Mouse (Mus musculus): ENCODE results near the gene Iqgap2. TPM values are rescaled to one million over a fixed set of nuclear protein-coding genes. Genes with fewer than 3 reads are reported as not detected.
A peak's percentile ranks its signal among the peaks of the same experiment; 100 is the strongest.

Gene Iqgap2
- total RNA-seq, 2 experiments from 2014 or later: 12.2 to 21.9 TPM

- no peak for DNase-seq (ENCODE audit: low spot score in 2 of 2)
- intact Hi-C loops (cut with DNase I): no loop called here
These were observed 3.1 kb downstream of the Iqgap2 start for GRCm38 (mm10) chr13:95888621-95889020.

- intact Hi-C loops (cut with DNase I): no loop called here
- DNase-seq (ENCODE audit: low spot score in 2 of 2): no peak
These were observed 3.6 kb downstream of the Iqgap2 start for GRCm38 (mm10) chr13:95888170-95888569.

DNA sequence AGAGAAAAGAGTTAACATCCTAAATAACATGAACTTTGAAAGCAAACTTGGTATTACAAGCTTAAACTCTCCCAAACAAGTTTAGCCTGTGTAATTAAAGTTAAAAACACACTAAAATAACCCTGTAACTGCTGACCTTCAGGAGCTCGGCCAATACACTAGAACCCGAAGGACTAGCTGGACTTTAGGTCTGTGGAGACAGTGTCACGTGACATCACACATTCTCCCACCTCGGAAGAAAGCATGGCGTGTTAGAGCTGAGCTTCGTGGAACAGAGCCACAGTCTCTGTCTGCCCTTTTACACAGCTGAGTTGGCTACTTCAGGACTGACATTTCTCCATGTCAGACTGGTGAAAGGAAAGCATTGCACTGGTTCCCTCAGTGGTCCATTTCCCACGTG is 4.3 kb downstream of the Iqgap2 start:
- DNase-seq (ENCODE audit: low spot score in 2 of 2): no peak
- intact Hi-C loops (cut with DNase I): no loop called here

DNA sequence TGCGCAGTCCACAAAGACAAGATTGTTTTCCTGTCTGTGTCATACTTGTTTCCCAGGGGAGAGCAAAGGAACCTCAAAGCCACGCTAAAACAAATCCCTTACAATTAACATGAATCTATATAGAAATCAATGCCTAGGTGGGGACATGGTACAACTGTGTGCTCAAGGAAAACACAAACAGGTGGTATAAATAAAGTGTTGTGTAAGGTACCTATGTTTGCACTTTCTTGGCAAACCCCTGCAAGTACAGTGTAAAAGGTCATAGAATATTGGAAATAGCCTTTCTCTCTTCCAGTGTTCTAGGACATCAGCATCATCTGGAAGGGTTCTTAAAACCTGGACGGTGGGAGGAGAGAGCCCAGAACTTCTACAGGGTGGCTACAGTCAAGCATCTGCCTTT is 7.3 kb downstream of the Iqgap2 start:
- DNase-seq (ENCODE audit: low spot score in 2 of 2): no peak
- intact Hi-C loops (cut with DNase I): no loop called here

DNA sequence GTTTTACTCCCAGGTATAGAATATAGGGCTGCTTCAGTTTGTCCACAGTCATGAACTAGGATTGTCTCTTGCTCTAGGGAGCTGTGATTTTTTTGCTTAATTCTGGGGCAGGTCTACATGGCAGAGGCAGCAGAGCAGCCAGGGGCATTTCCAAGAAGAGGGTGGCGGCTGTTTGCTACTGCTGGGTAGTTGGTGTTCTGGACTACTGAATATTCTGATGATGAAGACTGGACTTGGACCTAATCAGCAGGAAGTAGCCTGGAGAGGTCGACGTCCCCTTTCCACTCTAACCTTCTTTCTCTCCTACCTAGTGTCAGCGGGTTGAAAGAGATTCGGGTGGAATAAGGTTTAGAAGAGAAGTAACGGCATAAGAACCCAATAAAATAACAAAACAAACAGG is 9.7 kb downstream of the Iqgap2 start:
- intact Hi-C loops (cut with DNase I): no loop called here
- DNase-seq (ENCODE audit: low spot score in 2 of 2): no peak

DNA sequence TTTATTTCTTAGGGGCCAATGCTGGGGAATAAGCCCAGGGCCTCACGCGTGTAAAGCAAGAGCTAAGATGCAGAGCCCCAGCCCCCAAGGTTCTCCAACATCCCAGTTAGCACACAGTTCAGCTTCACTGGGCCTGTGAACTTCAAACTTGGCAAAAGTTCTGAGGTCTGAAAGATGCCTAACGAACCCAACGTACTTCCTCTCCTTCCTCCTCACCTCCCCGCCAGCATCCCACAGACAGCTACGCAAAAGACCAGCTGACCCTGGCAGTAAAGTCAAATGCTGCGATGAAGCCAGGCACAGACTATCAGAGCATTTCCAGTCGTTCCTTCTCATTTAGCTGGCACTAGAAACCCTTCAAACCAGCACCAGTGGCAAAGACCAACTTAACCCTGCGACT is 10.3 kb downstream of the Iqgap2 start:
- DNase-seq (ENCODE audit: low spot score in 2 of 2): no peak
- intact Hi-C loops (cut with DNase I): no loop called here

GRCm38 (mm10) chr13:95880633-95881032 is 11.1 kb downstream of the Iqgap2 start:
- no peak for DNase-seq (ENCODE audit: low spot score in 2 of 2)
- intact Hi-C loops (cut with DNase I): no loop called here

DNA sequence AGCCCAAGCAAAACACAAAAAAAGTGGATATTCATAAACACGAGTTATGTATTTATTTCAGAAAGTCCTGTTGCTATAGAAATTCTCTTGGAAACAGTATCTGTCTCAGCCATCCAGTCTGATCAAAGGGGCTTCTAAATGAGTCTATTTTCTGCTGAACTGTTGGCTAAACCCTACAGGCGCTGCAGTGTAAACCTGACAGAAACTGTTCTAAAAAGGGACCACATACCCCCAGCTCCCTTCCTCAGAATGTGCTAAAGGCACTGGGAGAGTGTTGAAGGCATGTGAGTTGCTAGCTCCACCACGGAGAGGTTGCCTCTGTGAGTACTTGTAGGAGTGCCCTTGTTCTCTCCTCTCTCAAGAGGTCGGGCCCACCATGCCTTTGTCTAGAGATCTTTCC is 19.7 kb downstream of the Iqgap2 start:
- intact Hi-C loops (cut with DNase I): no loop called here
- DNase-seq (ENCODE audit: low spot score in 2 of 2): no peak

GRCm38 (mm10) chr13:95870626-95871025 is 21.1 kb downstream of the Iqgap2 start:
- intact Hi-C loops (cut with DNase I): no loop called here

DNA sequence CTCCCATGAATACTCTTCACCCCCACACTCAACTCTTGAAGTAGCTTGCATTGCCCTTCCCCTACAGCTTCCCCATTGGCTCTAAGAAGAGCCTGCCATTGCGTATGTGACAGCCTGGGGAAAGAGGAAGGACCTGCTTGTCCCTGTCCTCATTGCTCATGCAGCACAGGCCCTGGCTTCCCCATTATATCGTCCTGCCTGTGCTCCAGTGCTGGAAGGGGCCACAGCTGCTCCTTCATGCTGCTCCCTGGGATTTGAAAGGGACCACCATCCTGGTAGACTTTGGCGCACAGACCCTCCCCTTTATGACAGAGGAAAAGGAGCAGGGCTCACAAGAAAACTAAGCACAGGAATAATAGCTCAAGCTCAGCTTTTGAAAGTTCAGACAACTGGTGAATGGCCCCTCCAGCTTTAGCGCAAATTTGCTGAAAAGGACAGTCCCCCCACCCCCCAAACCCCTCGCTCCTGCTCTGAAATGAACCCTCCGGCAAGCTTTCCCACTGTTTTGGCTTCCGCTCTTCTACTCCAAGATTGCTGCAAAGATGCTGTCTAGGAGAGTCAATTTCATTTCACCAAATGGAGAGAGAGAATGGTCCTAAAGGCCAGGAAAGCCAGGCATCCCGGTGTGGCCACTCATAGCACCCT is 22.7 kb downstream of the Iqgap2 start:
- intact Hi-C loops (cut with DNase I): no loop called here
- no peak for DNase-seq (ENCODE audit: low spot score in 2 of 2)

More at GRCm38 (mm10) chr13:95870626-95871025, 21.1 kb downstream of the Iqgap2 start:
- DNase-seq (ENCODE audit: low spot score in 2 of 2): no peak

- DNase-seq (ENCODE audit: low spot score in 2 of 2): no peak
- intact Hi-C loops (cut with DNase I): no loop called here
These were observed 29.5 kb downstream of the Iqgap2 start for GRCm38 (mm10) chr13:95862201-95862600.

GRCm38 (mm10) chr13:95859271-95859670 is 32.5 kb downstream of the Iqgap2 start:
- DNase-seq (ENCODE audit: low spot score in 2 of 2): no peak
- intact Hi-C loops (cut with DNase I): no loop called here

GRCm38 (mm10) chr13:95858866-95859265 is 32.9 kb downstream of the Iqgap2 start:
- intact Hi-C loops (cut with DNase I): no loop called here
- DNase-seq (ENCODE audit: low spot score in 2 of 2): no peak

- no peak for DNase-seq (ENCODE audit: low spot score in 2 of 2)
- intact Hi-C loops (cut with DNase I): no loop called here
These were observed 36.2 kb downstream of the Iqgap2 start for GRCm38 (mm10) chr13:95855537-95855936.

DNA sequence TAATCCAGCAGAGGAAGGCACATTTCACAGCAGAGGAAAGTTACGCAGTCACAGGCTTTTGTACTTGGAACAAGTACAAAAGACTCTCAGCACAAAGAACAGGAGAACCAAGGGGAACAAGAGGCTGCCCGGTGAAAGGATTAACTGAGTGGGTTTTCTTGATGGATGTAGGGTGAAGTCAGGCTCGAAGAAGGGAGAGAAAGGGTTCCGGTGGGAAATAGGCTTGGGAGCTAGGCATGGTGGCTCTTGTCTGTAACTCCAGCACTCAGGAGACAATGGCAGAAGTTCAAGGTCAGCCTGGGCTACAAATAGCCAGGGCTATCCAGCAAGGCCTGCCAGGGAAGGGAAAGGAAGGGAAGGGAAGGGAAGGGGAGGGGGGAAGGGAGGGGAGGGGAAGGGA is 40.1 kb downstream of the Iqgap2 start:
- intact Hi-C loops (cut with DNase I): no loop called here
- DNase-seq (ENCODE audit: low spot score in 2 of 2): no peak

GRCm38 (mm10) chr13:95850451-95850850 is 41.3 kb downstream of the Iqgap2 start:
- no peak for DNase-seq (ENCODE audit: low spot score in 2 of 2)
- intact Hi-C loops (cut with DNase I): no loop called here

DNA sequence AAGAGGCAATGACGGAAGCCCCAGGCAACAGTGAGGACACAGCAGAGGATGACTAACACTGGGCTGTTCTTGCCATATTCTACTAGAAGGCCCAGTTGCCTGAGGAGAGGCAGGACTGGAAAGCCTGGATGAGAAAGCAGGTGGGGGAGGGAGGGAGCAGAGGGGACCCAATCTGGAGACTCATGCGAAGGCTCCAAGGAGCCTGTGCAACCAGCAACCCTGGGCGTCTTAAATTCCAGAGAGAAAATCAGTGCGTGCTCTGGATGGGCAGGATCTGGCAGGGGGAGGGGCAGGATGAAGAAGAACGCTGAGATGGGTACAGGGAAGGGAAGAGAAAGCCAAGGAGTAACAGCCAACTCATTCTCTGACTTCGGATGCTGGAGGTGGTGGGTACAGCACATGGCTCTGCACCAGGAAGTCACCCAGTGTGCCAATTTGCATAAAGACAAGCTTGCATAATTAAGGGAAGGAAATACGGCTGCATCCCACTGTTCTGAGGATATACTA is 42.2 kb downstream of the Iqgap2 start:
- intact Hi-C loops (cut with DNase I): no loop called here
- DNase-seq (ENCODE audit: low spot score in 2 of 2): peak; percentile 58 to 69

- no peak for DNase-seq (ENCODE audit: low spot score in 2 of 2)
- intact Hi-C loops (cut with DNase I): no loop called here
These were observed 45.4 kb downstream of the Iqgap2 start for GRCm38 (mm10) chr13:95846364-95846763.

- no peak for DNase-seq (ENCODE audit: low spot score in 2 of 2)
- intact Hi-C loops (cut with DNase I): no loop called here
These were observed 46.8 kb downstream of the Iqgap2 start for GRCm38 (mm10) chr13:95844950-95845349.

GRCm38 (mm10) chr13:95843411-95844026 is 48.2 kb downstream of the Iqgap2 start:
- intact Hi-C loops (cut with DNase I): no loop called here
- DNase-seq (ENCODE audit: low spot score in 2 of 2): no peak

GRCm38 (mm10) chr13:95842803-95843202 is 48.9 kb downstream of the Iqgap2 start:
- intact Hi-C loops (cut with DNase I): no loop called here
- DNase-seq (ENCODE audit: low spot score in 2 of 2): no peak
